9 mouse cellular contexts compared by ENCODE assay signal in the genomic region with DNA sequence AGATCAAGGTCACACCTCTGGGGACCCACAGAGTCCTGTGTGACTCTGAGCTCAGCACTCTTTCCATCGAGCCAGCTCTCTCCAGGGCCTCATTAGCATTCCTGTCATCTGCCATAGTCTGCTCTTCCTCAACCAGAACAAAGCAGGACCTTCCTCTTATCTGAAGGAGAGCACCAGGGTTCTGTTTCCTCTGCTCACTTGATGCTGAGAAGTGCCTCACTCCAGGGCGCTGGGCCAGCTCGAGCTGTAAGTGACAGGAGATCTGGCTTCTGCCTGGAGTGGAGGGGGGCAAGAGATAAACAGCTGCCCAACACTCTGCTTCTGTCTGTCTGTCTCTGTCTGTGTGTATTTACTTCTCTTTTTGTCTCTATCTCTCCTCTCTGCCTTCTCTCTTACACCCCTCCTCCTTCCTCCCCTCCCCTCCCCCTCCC. TPM values are rescaled to one million over a fixed set of nuclear protein-coding genes. Genes with fewer than 3 reads are reported as not detected.
DNase-seq lines count a peak whose midpoint lies in the region; ATAC-seq and TF ChIP-seq lines count a peak whose summit lies in the region.
"Had no signal": no experiment of that assay in that cellular context is flagged by ENCODE, and none has a peak within 500 bp of the region (broad histone marks: within the 10 kb centered on the region; RNA-seq: fewer than 3 reads in every experiment).

No protein-coding gene starts in this region.

- TF ChIP-seq CTCF in hindbrain, postnatal 0 days (IDR thresholded peaks at IDR 0.05; ENCODE audit: low read depth): no peak

- DNase-seq in right cerebral cortex, postnatal 14 days: peak; percentile 25
- no peak for DNase-seq in right cerebral cortex, postnatal 36 days (ENCODE audit: low spot score in 2 of 2)
- peak; percentile 30 for DNase-seq in hindbrain, postnatal 0 days (ENCODE audit: low spot score)
- peak; percentile 52 to 73 for DNase-seq in spleen, postnatal 4 days (ENCODE audit: low spot score in 2 of 2)
- no peak for DNase-seq in urinary bladder, postnatal 25 days (ENCODE audit: low spot score)
- DNase-seq in frontal cortex, postnatal 14 days (ENCODE audit: low spot score in 2 of 2): no peak
- no peak for DNase-seq in frontal cortex, postnatal 10 days (ENCODE audit: low spot score in 2 of 2)

- H3K27ac ChIP-seq in hindbrain, postnatal 0 days: no peak overlapping the region
- H3K27ac ChIP-seq: limb, embryonic 15.5 days had no signal

- no peak overlapping the region for H3K4me2 ChIP-seq in hindbrain, postnatal 0 days (ENCODE audit: low read depth, low read length)
- H3K4me2 ChIP-seq: limb, embryonic 15.5 days had no signal

- H3K36me3 ChIP-seq in hindbrain, postnatal 0 days (ENCODE audit: insufficient read depth, low read length): no peaks in the 10 kb centered on the region
- H3K36me3 ChIP-seq: limb, embryonic 15.5 days had no signal

- peak; percentile 34 for ATAC-seq in erythroid progenitor cell, adult 5-6 weeks (replicated peaks; ENCODE audit: low FRiP score, poor library complexity, severe bottlenecking)
- no peak for ATAC-seq in hindbrain, postnatal 0 days

- H3K9me3 ChIP-seq in hindbrain, postnatal 0 days (ENCODE audit: low read length): no peaks in the 10 kb centered on the region
- H3K9me3 ChIP-seq: limb, embryonic 15.5 days had no signal

- no peaks in the 10 kb centered on the region for H3K4me1 ChIP-seq in hindbrain, postnatal 0 days (ENCODE audit: insufficient read depth, low read length)
- H3K4me1 ChIP-seq: limb, embryonic 15.5 days had no signal

- no peaks in the 10 kb centered on the region for H3K27me3 ChIP-seq in hindbrain, postnatal 0 days (ENCODE audit: insufficient read depth, low read length)
- H3K27me3 ChIP-seq: limb, embryonic 15.5 days had no signal

- H3K9ac ChIP-seq in hindbrain, postnatal 0 days (replicated peaks; ENCODE audit: low read length): no peak overlapping the region
- H3K9ac ChIP-seq: limb, embryonic 15.5 days had no signal

- WGBS in hindbrain, postnatal 0 days: 0% methylated on average over 3 of the region's 3 CpGs

- H3K4me3 ChIP-seq in hindbrain, postnatal 0 days (ENCODE audit: low read length): no peak overlapping the region
- H3K4me3 ChIP-seq: limb, embryonic 15.5 days had no signal

RNA-seq across cellular contexts. Expression of a gene that starts 55.3 kb away (rescaled TPM):
- total RNA-seq in erythroid progenitor cell, adult 5-6 weeks (2015; ENCODE audit: low replicate concordance): 454 and 527 TPM in 2 replicates
- total RNA-seq in erythroid progenitor cell, adult 5-6 weeks (2017; ENCODE audit: low replicate concordance): 839 and 902 TPM in 2 replicates
- total RNA-seq in hindbrain, postnatal 0 days (2014; rRNA removed): 91.5 and 104 TPM in 2 replicates
- 30.3 and 30.7 TPM in 2 replicates for polyA plus RNA-seq in hindbrain, postnatal 0 days (2015; fragmentation: Nextera tagmentation; extraction: Ambion mirVana)

Comparison
In these comparisons a context has a peak if more than half of its experiments do, and no peak if none do; other contexts are left out.
1. DNase-seq: peak in right cerebral cortex, postnatal 14 days (single experiment), hindbrain, postnatal 0 days (single experiment) and spleen, postnatal 4 days (2 of 2); none in right cerebral cortex, postnatal 36 days (0 of 2), urinary bladder, postnatal 25 days (single experiment), frontal cortex, postnatal 14 days (0 of 2) and frontal cortex, postnatal 10 days (0 of 2).